Mouse (Mus musculus) spleen, adult 2 months (tissue): ENCODE results near the gene Psmc6.

ENCODE experiments used
- CTCF ChIP-seq: fragments of 200-500 bp; IDR thresholded peaks from 2 replicates; pipeline ENCODE4 v1.5.1; 2011; ENCODE audit warnings: mild to moderate bottlenecking, inconsistent platforms; ENCODE audit not compliant: insufficient read depth, insufficient read length, insufficient replicate concordance; ENCODE audit errors: extremely low read depth
- POLR2A ChIP-seq: fragments of 200-500 bp; IDR thresholded peaks from 2 replicates; pipeline ENCODE4 v1.6.1; 2011; ENCODE audit warnings: low read depth, low read length, inconsistent platforms

- no peak for TF ChIP-seq CTCF
- no peak for TF ChIP-seq POLR2A
Measured at GRCm38 (mm10) chr14:45325471-45325870, 4.1 kb upstream of the Psmc6 start.
